ENCODE assay signal across 14 mouse cellular contexts in the genomic region with DNA sequence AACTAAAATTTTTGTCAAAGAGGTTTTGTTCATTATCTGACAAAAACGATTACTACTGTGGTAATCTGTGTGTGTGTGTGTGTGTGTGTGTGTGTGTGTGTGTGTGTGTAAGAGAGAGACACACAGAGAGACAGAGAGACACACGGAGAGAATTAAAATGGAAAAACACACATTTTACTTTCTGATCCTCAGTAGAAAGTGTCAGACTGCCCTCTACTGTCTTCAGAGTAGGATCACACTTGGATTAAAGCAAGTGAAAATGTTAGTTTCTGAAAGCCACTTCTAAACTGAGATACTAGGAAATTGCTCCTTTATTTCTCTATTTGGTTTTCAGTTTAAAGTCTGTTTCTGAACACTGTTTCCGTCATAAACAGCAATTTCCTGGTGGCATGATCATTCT. TPM values are rescaled to one million over a fixed set of nuclear protein-coding genes. Genes with fewer than 3 reads are reported as not detected.
DNase-seq lines count a peak whose midpoint lies in the region; ATAC-seq and TF ChIP-seq lines count a peak whose summit lies in the region.
"Had no signal": no experiment of that assay in that cellular context is flagged by ENCODE, and none has a peak within 500 bp of the region (broad histone marks: within the 10 kb centered on the region; RNA-seq: fewer than 3 reads in every experiment).

No protein-coding gene starts in this region.

- no peak for TF ChIP-seq EP300 in heart, postnatal 0 days (IDR thresholded peaks at IDR 0.05; ENCODE audit: low read depth)

- WGBS in heart, postnatal 0 days, result 15% methylated on average over 3 of the region's 3 CpGs
- 36% methylated on average over 3 of the region's 3 CpGs for WGBS in midbrain, embryonic 11.5 days
- WGBS in midbrain, embryonic 13.5 days, result 28% methylated on average over 3 of the region's 3 CpGs

- TF ChIP-seq CTCF in heart, postnatal 0 days (IDR thresholded peaks at IDR 0.05; ENCODE audit: low read depth), result peak; percentile 25; the same call in 1 of the 2 replicates

- DNase-seq in heart, postnatal 0 days (ENCODE audit: low spot score), result no peak
- no peak for DNase-seq in heart, adult 11 months
- peak; percentile 82 for DNase-seq in midbrain, embryonic 11.5 days (ENCODE audit: low spot score, missing footprints)
- peak; percentile 1 for DNase-seq in R1 (ENCODE audit: low read depth, low spot score)
- peak; percentile 1 for DNase-seq in retina, postnatal 1 day
- no peak for DNase-seq in thymus, adult 18-20 months
- DNase-seq in adrenal gland, adult 18-20 months (ENCODE audit: low spot score in 2 of 2), result no peak
- DNase-seq: adrenal gland, postnatal 25 days; cerebellum, adult 9-10 months; layer of hippocampus, postnatal 36 days; lung, adult 18-20 months had no signal

- no peaks in the 10 kb centered on the region for H3K27me3 ChIP-seq in heart, postnatal 0 days (ENCODE audit: control insufficient read depth, insufficient read depth, low read length)
- no peaks in the 10 kb centered on the region for H3K27me3 ChIP-seq in midbrain, embryonic 11.5 days (ENCODE audit: control insufficient read depth, insufficient read depth, low read length)
- H3K27me3 ChIP-seq in midbrain, embryonic 13.5 days, result no peaks in the 10 kb centered on the region

- H3K9me3 ChIP-seq in heart, postnatal 0 days (replicated peaks; ENCODE audit: control insufficient read depth, low read length), result no peaks in the 10 kb centered on the region
- no peaks in the 10 kb centered on the region for H3K9me3 ChIP-seq in midbrain, embryonic 11.5 days (ENCODE audit: control insufficient read depth, low read length)
- no peaks in the 10 kb centered on the region for H3K9me3 ChIP-seq in midbrain, embryonic 13.5 days
- H3K9me3 ChIP-seq: heart, embryonic 10.5 days had no signal

- no peak overlapping the region for H3K9ac ChIP-seq in heart, postnatal 0 days (replicated peaks; ENCODE audit: low read depth, low read length)
- H3K9ac ChIP-seq in midbrain, embryonic 11.5 days (ENCODE audit: low read length), result no peak overlapping the region
- H3K9ac ChIP-seq in midbrain, embryonic 13.5 days (replicated peaks), result no peak overlapping the region

- no peaks in the 10 kb centered on the region for H3K4me1 ChIP-seq in heart, postnatal 0 days (ENCODE audit: control insufficient read depth, insufficient read depth)
- no peaks in the 10 kb centered on the region for H3K4me1 ChIP-seq in midbrain, embryonic 11.5 days (ENCODE audit: control insufficient read depth, insufficient read depth, low read length)
- no peaks in the 10 kb centered on the region for H3K4me1 ChIP-seq in midbrain, embryonic 13.5 days (replicated peaks)
- H3K4me1 ChIP-seq: heart, embryonic 10.5 days had no signal

- no peaks in the 10 kb centered on the region for H3K36me3 ChIP-seq in heart, postnatal 0 days (replicated peaks; ENCODE audit: control insufficient read depth, insufficient read depth, low read length)
- H3K36me3 ChIP-seq in midbrain, embryonic 11.5 days (ENCODE audit: control insufficient read depth, insufficient read depth, low read length), result no peaks in the 10 kb centered on the region
- H3K36me3 ChIP-seq in midbrain, embryonic 13.5 days, result no peaks in the 10 kb centered on the region
- H3K36me3 ChIP-seq: heart, embryonic 10.5 days had no signal

- no peak overlapping the region for H3K4me2 ChIP-seq in heart, postnatal 0 days (ENCODE audit: low read depth, low read length)
- H3K4me2 ChIP-seq in midbrain, embryonic 11.5 days, result no peak overlapping the region
- no peak overlapping the region for H3K4me2 ChIP-seq in midbrain, embryonic 13.5 days (replicated peaks)

- no peak overlapping the region for H3K27ac ChIP-seq in heart, postnatal 0 days (ENCODE audit: low read depth)
- no peak overlapping the region for H3K27ac ChIP-seq in midbrain, embryonic 11.5 days (ENCODE audit: low read depth, low read length)
- H3K27ac ChIP-seq in midbrain, embryonic 13.5 days, result no peak overlapping the region
- H3K27ac ChIP-seq: heart, embryonic 10.5 days had no signal

- no peak for ATAC-seq in heart, postnatal 0 days (ENCODE audit: insufficient read depth, low read depth)
- ATAC-seq in midbrain, embryonic 11.5 days (ENCODE audit: low FRiP score), result peak; percentile 55
- no peak for ATAC-seq in midbrain, embryonic 13.5 days

- H3K4me3 ChIP-seq in heart, postnatal 0 days (ENCODE audit: low read depth, low read length), result no peak overlapping the region
- no peak overlapping the region for H3K4me3 ChIP-seq in midbrain, embryonic 11.5 days (ENCODE audit: low read depth, low read length)
- no peak overlapping the region for H3K4me3 ChIP-seq in midbrain, embryonic 13.5 days (replicated peaks)
- H3K4me3 ChIP-seq: heart, embryonic 10.5 days had no signal

RNA-seq across cellular contexts. Expression of gene Cylc1, which starts 57.3 kb away (rescaled TPM):
- total RNA-seq in heart, postnatal 0 days (2014; rRNA removed; ENCODE audit: low replicate concordance), result not detected in 2 replicates
- not detected in 2 replicates for polyA plus RNA-seq in heart, postnatal 0 days (2015; fragmentation: Nextera tagmentation; extraction: Ambion mirVana)
- polyA plus RNA-seq in midbrain, embryonic 11.5 days (2014; fragmentation: Nextera tagmentation; extraction: Ambion mirVana), result not detected in 2 replicates
- not detected in 2 replicates for polyA plus RNA-seq in midbrain, embryonic 13.5 days (2015; fragmentation: Nextera tagmentation; extraction: Ambion mirVana)
- not detected for total RNA-seq in adrenal gland, adult 18-20 months (2021)
- total RNA-seq: adrenal gland, postnatal 25 days; layer of hippocampus, postnatal 36 days had no signal
- polyA plus RNA-seq: heart, embryonic 10.5 days; stomach, embryonic 16.5 days had no signal

Comparison
In these comparisons a context has a peak if more than half of its experiments do, and no peak if none do; other contexts are left out.
1. DNase-seq: peak in midbrain, embryonic 11.5 days (single experiment), R1 (single experiment) and retina, postnatal 1 day (single experiment); none in heart, postnatal 0 days (single experiment), heart, adult 11 months (single experiment), thymus, adult 18-20 months (0 of 2) and adrenal gland, adult 18-20 months (0 of 2).